ENCODE assay signal across 21 mouse cellular contexts in genomic region chr3:120477232-120477631, GRCm38 (mm10).
"Had no signal": no experiment of that assay in that cellular context is flagged by ENCODE, and none has a peak within 500 bp of the region (broad histone marks: within the 10 kb centered on the region; RNA-seq: fewer than 3 reads in every experiment).

No protein-coding gene starts in this region.

- H3K9me3 ChIP-seq: intestine, embryonic 15.5 days; kidney, embryonic 15.5 days; liver, embryonic 12.5 days; liver, embryonic 15.5 days; midbrain, embryonic 10.5 days; stomach, embryonic 15.5 days had no signal

- DNase-seq: kidney, adult 11 months; kidney, adult 8-10 months; kidney, postnatal 10 days; kidney, postnatal 36 days; left cerebral cortex, postnatal 4 days; liver; lung, adult 18-20 months; lung, postnatal 14 days; midbrain, embryonic 14.5 days; right cerebral cortex, adult 18-20 months; right cerebral cortex, postnatal 14 days; right cerebral cortex, postnatal 4 days; thymus, adult 18-20 months; thymus, postnatal 36 days had no signal

- H3K4me1 ChIP-seq: intestine, embryonic 15.5 days; kidney, embryonic 15.5 days; liver, embryonic 12.5 days; liver, embryonic 15.5 days; megakaryocyte, embryonic 14.5 days; stomach, embryonic 15.5 days had no signal

- H3K27ac ChIP-seq: intestine, embryonic 15.5 days; kidney, embryonic 15.5 days; liver, embryonic 12.5 days; liver, embryonic 15.5 days; midbrain, embryonic 10.5 days; stomach, embryonic 15.5 days had no signal

- ATAC-seq: intestine, embryonic 15.5 days; liver, embryonic 12.5 days had no signal

- H3K4me2 ChIP-seq: intestine, embryonic 15.5 days; kidney, embryonic 15.5 days; liver, embryonic 12.5 days; liver, embryonic 15.5 days; stomach, embryonic 15.5 days had no signal

- H3K4me3 ChIP-seq: intestine, embryonic 15.5 days; kidney, embryonic 15.5 days; liver, embryonic 12.5 days; liver, embryonic 15.5 days; megakaryocyte, embryonic 14.5 days; midbrain, embryonic 10.5 days; stomach, embryonic 15.5 days had no signal

- H3K27me3 ChIP-seq: intestine, embryonic 15.5 days; kidney, embryonic 15.5 days; liver, embryonic 12.5 days; liver, embryonic 15.5 days; megakaryocyte, embryonic 14.5 days; stomach, embryonic 15.5 days had no signal

- H3K9ac ChIP-seq: intestine, embryonic 15.5 days; kidney, embryonic 15.5 days; liver, embryonic 12.5 days; liver, embryonic 15.5 days; stomach, embryonic 15.5 days had no signal

- H3K36me3 ChIP-seq: intestine, embryonic 15.5 days; kidney, embryonic 15.5 days; liver, embryonic 12.5 days; liver, embryonic 15.5 days; midbrain, embryonic 10.5 days; stomach, embryonic 15.5 days had no signal
